Mouse (Mus musculus) G1E (cell line): Measurements from ENCODE around the gene Trmu. TPM values are rescaled to one million over a fixed set of nuclear protein-coding genes. Genes with fewer than 3 reads are reported as not detected.

Experiments
- ATAC-seq: 2 replicates; pipeline ENCODE4 v1.8.0; 2016; ENCODE audit warnings: mild to moderate bottlenecking; ENCODE audit not compliant: insufficient number of reproducible peaks, poor library complexity, low FRiP score, severe bottlenecking; ENCODE audit errors: extremely low read depth
- DNase-seq: peaks from one replicate; pipeline ENCODE4 v3.0.0; 2012; ENCODE audit warnings: low spot score
- H3K27me3 ChIP-seq: 2 replicates; pipeline ENCODE4 v1.6.1; 2012; ENCODE audit warnings: mild to moderate bottlenecking, low read length, inconsistent platforms; ENCODE audit not compliant: insufficient read depth
- H3K36me3 ChIP-seq: replicated peaks from 2 replicates; pipeline ENCODE3; 2012; ENCODE audit warnings: mild to moderate bottlenecking, inconsistent platforms
- H3K4me1 ChIP-seq: 2 replicates; pipeline ENCODE4 v1.6.1; 2012; ENCODE audit warnings: low read depth, low read length, inconsistent platforms, mixed read lengths; ENCODE audit not compliant: insufficient read depth
- H3K4me3 ChIP-seq: 2 replicates; pipeline ENCODE4 v1.5.1; 2012; ENCODE audit warnings: low read depth, mild to moderate bottlenecking, inconsistent platforms, low read length, moderate library complexity, mixed read lengths
- H3K9me3 ChIP-seq: replicated peaks from 2 replicates; pipeline ENCODE4 v1.6.1; 2012; ENCODE audit warnings: inconsistent platforms
- CTCF ChIP-seq: IDR thresholded peaks from 2 replicates; pipeline ENCODE4 v1.5.1; 2012; ENCODE audit warnings: low read depth, low read length, inconsistent platforms, mixed read lengths
- GATA1 ChIP-seq: IDR thresholded peaks from 2 replicates; pipeline ENCODE4 v1.6.1; 2012; ENCODE audit warnings: borderline replicate concordance, low read length, inconsistent platforms, mixed read lengths
- GATA2 ChIP-seq: IDR thresholded peaks from 2 replicates; pipeline ENCODE4 v1.6.1; 2012; ENCODE audit warnings: low read depth, low read length, inconsistent platforms, borderline replicate concordance
- POLR2AphosphoS5 ChIP-seq: IDR thresholded peaks from 2 replicates; pipeline ENCODE4 v1.6.1; 2012; ENCODE audit warnings: low read depth, low read length, inconsistent platforms; ENCODE audit not compliant: insufficient replicate concordance
- TAL1 ChIP-seq: conservative IDR thresholded peaks from 2 replicates; pipeline ENCODE4 v1.6.1; 2012; ENCODE audit warnings: low read depth, low read length, inconsistent platforms, mixed read lengths
- polyA plus RNA-seq: library from polyadenylated mRNA; stranded (reverse); fragments of >175 nt; gene quantifications from 2 replicates; pipeline ENCODE4 v1.2.3, GENCODE M21; 2012
- total RNA-seq, 2 experiments: library from RNA; stranded (forward) in 1 of 2; stranded (reverse) in 1 of 2; fragments of 200-1000 nt in 1 of 2; fragments of >200 nt in 1 of 2; fragmentation: Nextera tagmentation in 1 of 2; gene quantifications; 2 replicates each; pipeline ENCODE4 v1.2.3; 2014 to 2017

The Trmu gene
- total and polyA plus RNA-seq, 3 experiments = 10.6 to 41.1 (median 30.5) TPM

GRCm38 (mm10) chr15:85921855-85922254 lies 42.7 kb downstream of the Trmu start:
- ATAC-seq = no peak
- Histone ChIP-seq H3K27me3 (peaks cover 31% of the 10 kb centered on the region), H3K36me3 (peaks cover 43% of the 10 kb centered on the region), H3K4me1 (no peaks in the 10 kb centered on the region; the same call in 1 of the 2 replicates), H3K4me3 (no peak overlapping the region), H3K9me3 (no peaks in the 10 kb centered on the region)
- TF ChIP-seq GATA1 (no peak), TAL1 (no peak), CTCF (no peak), POLR2AphosphoS5 (no peak), GATA2 (no peak)
- DNase-seq = no peak

- Histone ChIP-seq H3K9me3 (no peaks in the 10 kb centered on the region), H3K36me3 (peaks cover 67% of the 10 kb centered on the region), H3K4me1 (no peaks in the 10 kb centered on the region; the same call in 1 of the 2 replicates), H3K27me3 (peaks cover 19% of the 10 kb centered on the region), H3K4me3 (no peak overlapping the region)
- DNase-seq (no peak), ATAC-seq (no peak)
- TF ChIP-seq CTCF (no peak), POLR2AphosphoS5 (no peak)
These were observed 49.0 kb downstream of the Trmu start for GRCm38 (mm10) chr15:85928161-85928560.

GRCm38 (mm10) chr15:85935627-85936049 lies 56.5 kb downstream of the Trmu start:
- Histone ChIP-seq H3K36me3 (peaks cover 24% of the 10 kb centered on the region), H3K27me3 (peaks cover 5% of the 10 kb centered on the region; the same call in 1 of the 2 replicates), H3K9me3 (no peaks in the 10 kb centered on the region), H3K4me3 (no peak overlapping the region), H3K4me1 (no peaks in the 10 kb centered on the region)
- TF ChIP-seq CTCF (no peak), GATA2 (no peak), TAL1 (no peak), POLR2AphosphoS5 (no peak)
- DNase-seq = no peak
- ATAC-seq = no peak

Other genes with a start within 250 kb of the Trmu start
- gene Ppara, start 144.3 kb upstream of the Trmu start, total RNA-seq (2014; fragmentation: Nextera tagmentation) = not detected in 2 replicates
- gene Ppara, start 144.3 kb upstream of the Trmu start, total RNA-seq (2017) = 0.11 TPM in 1 of 2 replicates, not detected in the other
- gene Ppara, start 144.3 kb upstream of the Trmu start, polyA plus RNA-seq = not detected in 2 replicates
- 9.7 and 14.7 TPM in 2 replicates for gene Cdpf1, start 67.6 kb upstream of the Trmu start, total RNA-seq (2014; fragmentation: Nextera tagmentation)
- 10.9 and 11.6 TPM in 2 replicates for gene Cdpf1, start 67.6 kb upstream of the Trmu start, total RNA-seq (2017)
- 7.2 and 14.7 TPM in 2 replicates for gene Cdpf1, start 67.6 kb upstream of the Trmu start, polyA plus RNA-seq
- gene Pkdrej, start 57.6 kb upstream of the Trmu start, total RNA-seq (2014; fragmentation: Nextera tagmentation) = not detected in 2 replicates
- 0.06 and 0.11 TPM in 2 replicates for gene Pkdrej, start 57.6 kb upstream of the Trmu start, total RNA-seq (2017)
- gene Pkdrej, start 57.6 kb upstream of the Trmu start, polyA plus RNA-seq = not detected in 2 replicates
- gene Ttc38, start 47.0 kb upstream of the Trmu start, total RNA-seq (2014; fragmentation: Nextera tagmentation) = 1.6 and 1.7 TPM in 2 replicates
- 3.2 and 5.2 TPM in 2 replicates for gene Ttc38, start 47.0 kb upstream of the Trmu start, total RNA-seq (2017)
- 1.5 and 2.3 TPM in 2 replicates for gene Ttc38, start 47.0 kb upstream of the Trmu start, polyA plus RNA-seq
- 50.6 and 54.3 TPM in 2 replicates for gene Gtse1, start 19.6 kb upstream of the Trmu start, total RNA-seq (2014; fragmentation: Nextera tagmentation)
- gene Gtse1, start 19.6 kb upstream of the Trmu start, total RNA-seq (2017) = 26.3 TPM in 2 replicates
- gene Gtse1, start 19.6 kb upstream of the Trmu start, polyA plus RNA-seq = 92.1 and 99.4 TPM in 2 replicates
- 4.6 and 4.7 TPM in 2 replicates for gene Celsr1, start 154.5 kb downstream of the Trmu start, total RNA-seq (2014; fragmentation: Nextera tagmentation)
- gene Celsr1, start 154.5 kb downstream of the Trmu start, total RNA-seq (2017) = 1.3 TPM in 2 replicates
- gene Celsr1, start 154.5 kb downstream of the Trmu start, polyA plus RNA-seq = 21.7 and 27.6 TPM in 2 replicates
- 23.2 and 23.6 TPM in 2 replicates for gene Gramd4, start 178.4 kb downstream of the Trmu start, total RNA-seq (2014; fragmentation: Nextera tagmentation)
- 55.4 and 56.8 TPM in 2 replicates for gene Gramd4, start 178.4 kb downstream of the Trmu start, total RNA-seq (2017)
- 33.4 and 35.2 TPM in 2 replicates for gene Gramd4, start 178.4 kb downstream of the Trmu start, polyA plus RNA-seq